Mouse (Mus musculus) heart, postnatal 25 days (tissue): ENCODE measurements at regions not wholly inside any gene's neighbourhood (a gene's known extent, or its start where the extent isn't known, plus 50 kb on each side); places are given as distances from the start of the nearest gene placed in this dataset.

Experiments
- DNase-seq: peaks from one replicate; pipeline ENCODE4 v3.0.0; 2022; ENCODE audit warnings: low spot score
- intact Hi-C: fragments of 180-260 bp; cut with DNase I; formaldehyde crosslinking; loops from one replicate; pipeline ENCODE4 v1.15.1; 2025

DNA sequence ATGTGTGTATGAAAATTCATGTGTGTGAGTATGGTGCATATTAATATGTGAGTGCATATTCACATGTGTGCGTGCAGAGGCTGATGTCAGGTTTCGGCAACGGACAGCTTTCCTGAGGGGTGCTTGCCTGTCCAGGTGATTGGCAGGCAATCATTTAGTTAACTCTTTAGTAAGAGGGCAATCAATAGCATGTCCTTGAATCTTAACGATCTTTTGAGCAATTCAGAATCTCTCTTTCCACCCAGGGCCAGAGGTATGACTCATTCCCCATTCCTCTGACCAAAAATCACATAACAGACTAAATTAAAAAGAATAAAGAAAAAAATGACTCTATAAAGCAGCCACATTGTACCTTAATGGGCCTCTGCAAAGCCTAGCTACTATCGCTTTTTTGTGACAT, 303.7 kb downstream of the Tbc1d1 start:
- intact Hi-C loops = no loop called here

GRCm38 (mm10) chr5:64460891-64461290, 304.8 kb downstream of the Tbc1d1 start:
- no peak for DNase-seq
- intact Hi-C loops = no loop called here

More for the DNA sequence above, 303.7 kb downstream of the Tbc1d1 start:
- no peak for DNase-seq

DNA sequence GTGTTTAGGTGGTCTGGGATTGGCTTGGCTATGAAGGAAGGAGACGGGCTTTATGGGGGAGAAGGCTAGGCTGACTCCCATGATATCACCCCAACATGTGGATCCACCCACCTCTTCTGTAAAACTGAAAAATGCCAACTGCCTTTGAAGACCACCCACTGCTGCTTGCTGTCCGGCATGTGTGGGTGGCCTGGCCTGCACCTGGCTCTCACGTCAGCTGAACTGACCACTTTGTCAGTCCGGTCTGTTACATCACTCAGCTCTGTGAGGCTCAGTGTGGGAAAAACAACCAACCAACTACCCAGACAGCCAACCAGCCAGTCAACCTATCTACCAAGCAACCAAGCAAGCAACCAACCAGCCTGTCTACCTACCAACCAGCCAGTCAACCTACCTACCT, 305.5 kb downstream of the Tbc1d1 start:
- no peak for DNase-seq
- intact Hi-C loops = no loop called here

GRCm38 (mm10) chr5:64462411-64462810, 306.3 kb downstream of the Tbc1d1 start:
- DNase-seq = no peak
- intact Hi-C loops = no loop called here

DNA sequence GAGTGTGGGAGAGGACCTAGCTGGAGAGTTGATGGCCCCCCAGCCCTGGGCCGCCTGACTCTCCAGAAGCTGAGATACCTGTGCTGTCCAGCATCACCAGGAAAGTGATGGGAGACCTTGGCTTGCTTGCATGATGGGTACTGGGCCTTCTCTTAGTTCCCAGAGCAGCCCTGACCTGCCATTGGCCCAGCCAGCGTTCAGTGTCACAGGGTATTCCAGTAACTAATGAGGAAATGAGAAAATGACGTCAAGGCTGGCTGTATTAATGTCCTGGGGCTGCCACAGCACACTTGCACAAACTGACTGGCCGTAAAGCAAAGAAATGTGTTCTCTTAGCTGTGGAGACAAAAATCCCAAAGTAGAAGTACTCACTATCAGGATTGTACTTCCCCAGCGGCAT, 307.5 kb downstream of the Tbc1d1 start:
- intact Hi-C loops = no loop called here

DNA sequence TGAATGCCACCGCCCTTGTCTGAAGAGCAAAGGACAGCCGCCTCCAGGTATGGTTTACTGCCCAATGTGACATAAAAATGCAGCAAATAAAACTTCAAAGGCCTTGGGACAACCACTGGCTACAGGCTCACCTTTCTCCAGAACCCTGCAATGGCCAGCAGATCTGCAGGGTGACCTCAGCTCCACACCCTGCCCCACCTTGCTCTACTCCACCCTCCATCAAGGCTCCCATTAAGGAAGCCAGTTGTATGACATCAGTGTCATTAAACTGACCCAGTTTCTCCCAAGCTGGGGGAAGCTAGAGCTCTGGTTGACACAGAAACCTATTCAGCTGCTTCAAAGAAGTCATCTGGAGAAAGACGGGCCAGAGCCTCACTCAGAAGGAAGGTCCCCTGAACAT, 310.2 kb downstream of the Tbc1d1 start:
- intact Hi-C loops = no loop called here

More for the DNA sequence above, 307.5 kb downstream of the Tbc1d1 start:
- no peak for DNase-seq

DNA sequence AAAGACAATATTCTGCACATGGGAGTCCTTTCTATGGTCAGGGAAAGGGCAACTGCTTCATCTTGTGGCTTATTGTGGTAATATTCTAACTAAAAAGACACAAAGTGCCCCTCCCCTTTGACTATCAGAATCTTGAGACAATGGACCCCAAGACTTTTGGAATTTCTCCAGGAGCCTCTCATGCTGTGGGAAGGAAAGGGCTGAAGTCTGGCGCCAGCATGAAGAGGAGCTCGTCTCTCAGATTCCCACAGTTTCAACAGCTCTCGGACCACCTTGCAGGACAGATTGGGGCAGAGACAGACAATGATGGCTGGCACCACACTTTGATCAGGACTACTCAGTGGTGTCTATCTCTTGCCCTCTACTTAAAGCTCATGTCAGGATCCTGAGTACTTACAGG, 311.8 kb downstream of the Tbc1d1 start:
- DNase-seq = no peak
- intact Hi-C loops = no loop called here

More for the DNA sequence above, 310.2 kb downstream of the Tbc1d1 start:
- DNase-seq = no peak

DNA sequence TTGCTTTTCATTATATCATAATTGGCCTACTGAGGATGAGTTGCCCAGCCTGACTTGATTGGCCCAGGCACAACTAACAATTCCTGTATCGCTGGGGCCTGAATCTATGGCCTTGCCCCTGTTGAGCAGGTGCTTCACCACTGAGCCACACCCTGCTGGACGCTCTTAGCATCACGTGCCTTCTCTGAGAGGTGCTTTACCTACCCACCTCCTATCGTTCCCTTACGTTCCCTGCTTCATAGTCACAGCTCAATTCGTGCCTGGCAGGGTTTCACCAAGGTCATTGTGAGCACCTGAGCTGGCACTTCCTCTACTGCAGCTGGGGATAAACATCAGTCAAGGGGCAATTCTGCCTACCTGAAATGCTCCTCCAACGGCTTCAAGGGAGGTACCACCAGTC, 312.2 kb downstream of the Tbc1d1 start:
- intact Hi-C loops = no loop called here
- DNase-seq = no peak

GRCm38 (mm10) chr5:64472008-64472407, 315.9 kb downstream of the Tbc1d1 start:
- DNase-seq = no peak
- intact Hi-C loops = no loop called here

- DNase-seq = no peak
- intact Hi-C loops = no loop called here
Measured at GRCm38 (mm10) chr5:64472415-64472814, 316.3 kb downstream of the Tbc1d1 start.

DNA sequence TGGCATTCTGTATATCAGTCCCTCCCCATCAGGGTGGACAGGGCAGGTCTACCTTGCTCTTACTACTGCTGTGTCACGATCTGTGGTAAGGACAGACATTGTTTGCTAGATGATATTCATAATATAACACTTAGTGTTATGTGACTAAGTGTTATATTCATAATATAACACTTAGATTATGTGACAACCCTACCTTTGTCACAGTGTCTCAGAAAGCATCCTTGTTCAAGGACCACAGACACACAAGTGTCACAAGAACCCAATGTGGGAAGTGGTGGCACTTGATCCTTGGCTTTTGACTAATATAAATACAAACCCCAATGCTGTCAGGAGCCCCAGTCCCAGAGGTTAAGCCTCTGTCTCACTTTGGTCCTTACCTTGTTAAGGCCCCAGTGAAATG, 318.8 kb downstream of the Tbc1d1 start:
- intact Hi-C loops = loop anchor here (5.0 kb wide), 1 partner anchor 63 kb away; no protein-coding TSS in a partner anchor
- no peak for DNase-seq

- no peak for DNase-seq
- intact Hi-C loops = loop anchor here (5.0 kb wide), 1 partner anchor 64 kb away; no protein-coding TSS in a partner anchor
Measured at GRCm38 (mm10) chr5:64475736-64476519, 319.8 kb downstream of the Tbc1d1 start.

GRCm38 (mm10) chr5:64476641-64477369, 320.7 kb downstream of the Tbc1d1 start:
- intact Hi-C loops = loop anchor here (5.0 kb wide), 1 partner anchor 65 kb away; no protein-coding TSS in a partner anchor
- no peak for DNase-seq

GRCm38 (mm10) chr5:64478143-64478542, 322.0 kb downstream of the Tbc1d1 start:
- no peak for DNase-seq
- intact Hi-C loops = loop anchor here (5.0 kb wide), 1 partner anchor 66 kb away; no protein-coding TSS in a partner anchor

DNA sequence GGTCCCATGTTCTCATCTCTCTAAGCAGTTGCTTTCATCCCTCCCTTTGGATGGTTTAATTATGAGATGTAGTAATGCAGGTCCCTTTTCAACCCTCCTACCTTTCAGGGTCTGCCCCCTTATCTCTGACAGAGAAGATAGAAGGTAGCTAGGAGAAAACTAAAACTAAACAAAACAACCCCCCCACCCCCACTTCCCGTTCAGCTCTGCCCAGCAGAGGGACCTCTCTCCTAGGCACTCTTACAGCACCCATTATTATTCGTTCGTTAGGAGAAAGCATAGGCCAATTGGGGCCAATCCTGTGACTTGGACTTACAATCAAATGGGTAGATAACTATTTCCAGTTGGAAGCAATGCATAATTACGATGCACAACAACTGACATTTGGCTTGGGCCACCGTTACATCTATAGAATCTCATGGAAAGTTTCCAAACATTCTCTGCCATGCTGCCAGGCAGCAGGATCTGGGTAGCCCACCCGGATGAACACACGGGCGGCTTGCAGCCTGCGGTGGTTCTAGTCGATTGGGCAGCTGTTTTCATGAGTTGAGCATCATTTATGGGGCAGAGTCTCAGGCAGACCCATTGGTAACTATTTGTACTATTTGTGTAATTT, 322.6 kb downstream of the Tbc1d1 start:
- intact Hi-C loops = loop anchor here (5.0 kb wide), 1 partner anchor 66 kb away; no protein-coding TSS in a partner anchor
- DNase-seq = no peak

DNA sequence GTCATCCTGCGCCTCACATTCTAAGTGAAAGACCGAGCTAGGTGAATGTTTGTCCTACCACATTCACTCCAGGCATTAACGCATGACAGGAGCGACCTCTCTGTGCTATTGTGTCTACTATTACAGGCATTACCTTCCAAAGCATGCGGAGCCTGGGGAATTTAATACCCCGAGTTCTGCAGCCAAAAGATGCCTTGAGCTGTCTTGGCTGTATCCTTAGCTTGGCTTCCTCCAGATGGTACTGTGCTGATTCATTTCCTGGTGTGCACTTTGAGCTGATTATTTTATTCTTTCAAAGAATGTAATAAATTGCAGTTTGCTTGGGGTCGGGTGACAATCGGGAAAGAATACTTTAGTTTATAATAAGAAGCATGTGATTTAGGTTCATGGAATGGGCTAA, 323.2 kb downstream of the Tbc1d1 start:
- intact Hi-C loops = loop anchor here (5.0 kb wide), 1 partner anchor 67 kb away; no protein-coding TSS in a partner anchor

DNA sequence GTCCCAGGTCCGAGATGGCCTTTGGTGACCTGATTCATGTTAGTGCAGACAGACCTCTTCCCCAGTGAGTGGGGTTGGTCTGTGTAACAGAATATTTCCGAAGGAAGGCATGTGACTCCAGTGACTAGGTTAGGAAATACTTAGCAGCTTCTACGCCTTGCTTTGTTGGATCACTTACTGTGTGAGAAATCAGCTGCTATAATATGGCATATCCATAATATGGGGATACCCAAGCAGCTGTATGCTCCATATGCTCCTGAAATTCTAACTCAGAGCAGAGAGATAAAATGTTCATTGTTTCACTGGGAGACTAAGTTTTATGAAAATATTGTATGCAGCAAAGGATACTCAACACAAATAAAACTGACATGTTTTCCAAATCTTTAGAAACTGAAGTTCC, 318.1 kb upstream of the Klf3 start:
- DNase-seq = no peak
- intact Hi-C loops = no loop called here

More for the DNA sequence above, 323.2 kb downstream of the Tbc1d1 start:
- no peak for DNase-seq

- no peak for DNase-seq
- intact Hi-C loops = no loop called here
Measured at GRCm38 (mm10) chr5:64485856-64486255, 317.3 kb upstream of the Klf3 start.

- DNase-seq = no peak
- intact Hi-C loops = no loop called here
Measured at GRCm38 (mm10) chr5:64486761-64487160, 316.4 kb upstream of the Klf3 start.

- intact Hi-C loops = no loop called here
- DNase-seq = no peak
Measured at GRCm38 (mm10) chr5:64487698-64488398, 315.3 kb upstream of the Klf3 start.
